Mouse (Mus musculus) heart, adult 18-20 months (tissue): ENCODE results near the gene Lfng. TPM values are rescaled to one million over a fixed set of nuclear protein-coding genes. Genes with fewer than 3 reads are reported as not detected.
A peak's percentile ranks its signal among the peaks of the same experiment; 100 is the strongest.

ENCODE experiments used
- DNase-seq, 2 experiments: peaks; one replicate each; pipeline ENCODE4 v3.0.0; 2021 to 2022; ENCODE audit warnings: mixed read lengths in 1 of 2
- total RNA-seq, 2 experiments: library from RNA; stranded (reverse); gene quantifications; 2 replicates each; pipeline ENCODE4 v1.2.3; 2021

Gene Lfng
- total RNA-seq, 2 experiments from 2014 or later: 6.7 to 9.9 TPM

DNA sequence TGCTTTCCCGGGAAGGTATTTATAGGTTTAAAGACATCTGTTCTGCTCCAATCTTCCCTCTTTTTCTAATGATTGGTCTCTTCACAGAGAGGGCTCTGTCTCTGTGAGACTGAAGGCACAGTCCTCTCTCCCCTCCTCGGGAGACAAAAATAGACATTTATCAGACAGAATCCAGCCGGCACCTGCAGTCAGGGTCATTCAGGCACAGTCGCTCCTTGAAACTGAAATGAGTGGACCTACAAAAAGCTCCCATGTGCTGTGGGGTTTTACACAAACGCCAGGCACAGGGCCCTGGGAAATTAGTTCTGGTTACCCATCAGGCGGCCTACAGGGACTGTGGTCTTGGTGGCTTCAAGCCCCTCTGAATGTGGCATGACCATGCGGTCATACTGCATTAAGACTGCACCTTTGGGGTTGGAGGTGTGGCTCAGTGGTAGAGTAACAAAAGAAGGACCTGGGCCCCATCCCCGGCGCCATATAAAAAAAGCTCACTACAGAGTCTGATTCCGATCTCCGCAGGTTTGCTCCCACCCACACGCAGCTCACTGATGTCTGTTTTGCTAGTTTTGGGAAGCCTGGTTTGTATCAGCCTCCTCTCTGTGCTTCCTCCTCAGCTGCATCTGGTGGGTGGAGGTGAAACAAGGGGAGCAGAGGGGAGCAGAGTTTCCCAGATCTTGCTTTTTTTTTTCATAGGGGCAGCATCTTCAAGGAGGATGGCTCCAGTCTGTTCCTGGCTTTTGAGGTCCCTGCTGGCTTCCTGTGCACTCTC is 54.9 kb downstream of the Lfng start:
- no peak for DNase-seq

DNA sequence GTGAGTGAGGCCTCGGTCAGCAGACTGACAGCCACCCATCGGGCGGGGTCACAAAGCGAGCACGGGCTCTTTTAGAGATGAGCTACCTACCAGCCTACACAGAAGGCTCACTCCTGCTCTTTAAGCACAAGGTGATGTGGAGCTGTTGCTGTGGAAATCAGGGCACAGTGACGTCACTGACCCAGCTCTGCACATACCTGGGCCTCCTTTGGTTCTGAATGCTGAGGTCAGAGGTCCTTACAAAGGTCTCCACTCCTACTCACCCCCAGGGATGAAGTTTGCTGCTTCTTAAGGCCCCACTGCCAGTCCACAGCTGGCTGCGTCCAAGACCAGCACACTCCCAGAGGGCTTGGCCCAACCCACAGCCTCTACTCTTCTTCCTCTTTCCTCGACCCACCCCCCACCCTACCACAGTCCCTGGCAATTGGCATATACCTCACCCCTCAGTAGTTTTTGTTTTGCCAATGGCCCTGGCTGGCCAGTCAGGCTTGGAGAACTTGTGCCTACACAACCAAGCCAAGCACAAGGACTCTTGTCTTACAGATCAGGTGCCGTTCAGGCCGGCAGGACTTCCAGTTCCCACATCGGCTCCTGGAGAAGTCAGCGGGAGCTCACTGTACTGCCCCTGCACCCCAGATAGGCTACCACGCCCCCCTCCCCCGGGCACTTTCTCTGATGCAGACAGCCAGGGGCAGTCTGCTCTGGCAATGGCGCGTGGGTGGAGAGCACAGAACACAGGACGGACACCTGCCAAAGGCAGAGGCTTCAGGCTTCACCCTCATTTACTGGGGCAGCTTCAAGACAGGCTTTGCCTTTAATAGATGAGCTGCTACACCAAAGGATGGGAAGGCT is 55.8 kb downstream of the Lfng start:
- DNase-seq: no peak

GRCm38 (mm10) chr5:140663621-140664180 is 56.6 kb downstream of the Lfng start:
- DNase-seq: peak; percentile 65 to 77

Other genes with a start within 250 kb of the Lfng start
- 10 to 100 TPM; 15.3 to 17.3 TPM for gene Snx8, start 218.1 kb upstream of the Lfng start, total RNA-seq
- gene Eif3b, start 188.0 kb upstream of the Lfng start, total RNA-seq: 10 to 100 TPM; 97.4 to 97.6 TPM
- gene Gm4869, start 161.7 kb upstream of the Lfng start, total RNA-seq: not detected
- 1 to 10 TPM; 4.9 to 6.9 TPM for gene Chst12, start 101.8 kb upstream of the Lfng start, total RNA-seq
- not detected for gene Grifin, start 42.2 kb upstream of the Lfng start, total RNA-seq
- 1 to 10 TPM; 7.6 to 7.7 TPM for gene Ttyh3, start 41.7 kb downstream of the Lfng start, total RNA-seq
- gene Iqce, start 95.1 kb downstream of the Lfng start, total RNA-seq: 1 to 10 TPM; 4.0 to 5.3 TPM
- gene Brat1, start 97.7 kb downstream of the Lfng start, total RNA-seq: 1 to 10 TPM; 6.4 to 7.8 TPM
- gene Amz1, start 116.8 kb downstream of the Lfng start, total RNA-seq: under 1 TPM; 0.47 to 0.75 TPM
- gene Gna12, start 223.1 kb downstream of the Lfng start, total RNA-seq: 100 to 1,000 TPM; 126 to 130 TPM